Mouse (Mus musculus) left cerebral cortex, postnatal 10 days (tissue): ENCODE results near the gene Pinlyp. TPM values are rescaled to one million over a fixed set of nuclear protein-coding genes. Genes with fewer than 3 reads are reported as not detected.

ENCODE experiments used
- DNase-seq, 2 experiments: peaks; one replicate each; pipeline ENCODE4 v3.0.0; 2021 to 2022; ENCODE audit warnings: low spot score in 2 of 2, mixed read lengths in 1 of 2; ENCODE audit errors: extremely low spot score in 1 of 2
- intact Hi-C: fragments of 180-260 bp; cut with DNase I; formaldehyde crosslinking; loops from one replicate; pipeline ENCODE4 v1.15.1; 2025
- total RNA-seq, 2 experiments: library from RNA; stranded (reverse); gene quantifications; 2 replicates each; pipeline ENCODE4 v1.2.3; 2021

Pinlyp gene
- total RNA-seq, 2 experiments from 2014 or later = not detected

GRCm38 (mm10) chr7:24504868-24505267 is 41.0 kb downstream of the Pinlyp start:
- DNase-seq = no peak
- intact Hi-C loops = no loop called here

- no peak for DNase-seq
- intact Hi-C loops = no loop called here
These were observed 41.9 kb downstream of the Pinlyp start for GRCm38 (mm10) chr7:24504004-24504403.

- intact Hi-C loops = no loop called here
- DNase-seq = no peak
These were observed 44.4 kb downstream of the Pinlyp start for GRCm38 (mm10) chr7:24501492-24501891.

- peak in 1 of 2 experiments; percentile 74 for DNase-seq
- intact Hi-C loops = no loop called here
These were observed 45.0 kb downstream of the Pinlyp start for GRCm38 (mm10) chr7:24500929-24501328.

- DNase-seq = no peak
These were observed 45.9 kb downstream of the Pinlyp start for GRCm38 (mm10) chr7:24499856-24500577.

More at GRCm38 (mm10) chr7:24499856-24500577, 45.9 kb downstream of the Pinlyp start:
- intact Hi-C loops = loop anchor here (5.0 kb wide), 1 partner anchor 53 kb away; no protein-coding TSS in a partner anchor

Other genes starting within 250 kb of the Pinlyp start
- gene Zfp61, start 244.9 kb downstream of the Pinlyp start, total RNA-seq = 10 to 100 TPM; 20.6 to 21.3 TPM
- gene Zfp94, start 229.5 kb downstream of the Pinlyp start, total RNA-seq = 10 to 100 TPM; 14.8 to 16.0 TPM
- not detected for gene Tescl, start 212.2 kb downstream of the Pinlyp start, total RNA-seq
- gene Lypd5, start 196.9 kb downstream of the Pinlyp start, total RNA-seq = under 1 TPM in 1 of 2 experiments, not detected in 1; 0.15 TPM
- gene Kcnn4, start 175.9 kb downstream of the Pinlyp start, total RNA-seq = under 1 TPM; 0.17 to 0.41 TPM
- 10 to 100 TPM; 34.1 to 39.1 TPM for gene Smg9, start 146.5 kb downstream of the Pinlyp start, total RNA-seq
- under 1 TPM in 1 of 2 experiments, not detected in 1; 0.20 TPM for gene Irgc1, start 93.8 kb downstream of the Pinlyp start, total RNA-seq
- gene Plaur, start 83.6 kb downstream of the Pinlyp start, total RNA-seq = 1 to 10 TPM in 1 of 2 experiments, under 1 TPM in 1; 0.85 to 1.4 TPM
- gene Cadm4, start 64.1 kb downstream of the Pinlyp start, total RNA-seq = 100 to 1,000 TPM; 305 to 320 TPM
- 10 to 100 TPM; 61.9 to 67.5 TPM for gene Zfp428, start 39.1 kb downstream of the Pinlyp start, total RNA-seq
- not detected for gene AC161166.1, start 33.7 kb downstream of the Pinlyp start, total RNA-seq
- 100 to 1,000 TPM; 105 to 110 TPM for gene Irgq, start 15.4 kb downstream of the Pinlyp start, total RNA-seq
- 10 to 100 TPM; 32.5 to 41.2 TPM for gene Xrcc1, start 171 bp upstream of the Pinlyp start, total RNA-seq
- 10 to 100 TPM; 11.9 to 13.0 TPM for gene Ethe1, start 41.4 kb upstream of the Pinlyp start, total RNA-seq
- gene Zfp575, start 41.5 kb upstream of the Pinlyp start, total RNA-seq = 1 to 10 TPM; 7.7 to 8.3 TPM
- gene Phldb3, start 64.6 kb upstream of the Pinlyp start, total RNA-seq = under 1 TPM; 0.41 to 0.54 TPM
- under 1 TPM; 0.47 to 0.57 TPM for gene Lypd3, start 90.4 kb upstream of the Pinlyp start, total RNA-seq
- gene Tex101, start 130.6 kb upstream of the Pinlyp start, total RNA-seq = not detected
- not detected for gene BC049730, start 163.1 kb upstream of the Pinlyp start, total RNA-seq
- gene Gm4763, start 180.8 kb upstream of the Pinlyp start, total RNA-seq = not detected
- gene Cd177, start 214.2 kb upstream of the Pinlyp start, total RNA-seq = not detected
- gene Ceacam10, start 231.1 kb upstream of the Pinlyp start, total RNA-seq = under 1 TPM in 1 of 2 experiments, not detected in 1; 0.41 TPM